Mouse (Mus musculus): Measurements from ENCODE around the gene Trim17. TPM values are rescaled to one million over a fixed set of nuclear protein-coding genes. Genes with fewer than 3 reads are reported as not detected.
A peak's percentile ranks its signal among the peaks of the same experiment; 100 is the strongest.

The Trim17 gene
- polyA plus RNA-seq, 1 experiment from 2014 or later, result 0.51 TPM

DNA sequence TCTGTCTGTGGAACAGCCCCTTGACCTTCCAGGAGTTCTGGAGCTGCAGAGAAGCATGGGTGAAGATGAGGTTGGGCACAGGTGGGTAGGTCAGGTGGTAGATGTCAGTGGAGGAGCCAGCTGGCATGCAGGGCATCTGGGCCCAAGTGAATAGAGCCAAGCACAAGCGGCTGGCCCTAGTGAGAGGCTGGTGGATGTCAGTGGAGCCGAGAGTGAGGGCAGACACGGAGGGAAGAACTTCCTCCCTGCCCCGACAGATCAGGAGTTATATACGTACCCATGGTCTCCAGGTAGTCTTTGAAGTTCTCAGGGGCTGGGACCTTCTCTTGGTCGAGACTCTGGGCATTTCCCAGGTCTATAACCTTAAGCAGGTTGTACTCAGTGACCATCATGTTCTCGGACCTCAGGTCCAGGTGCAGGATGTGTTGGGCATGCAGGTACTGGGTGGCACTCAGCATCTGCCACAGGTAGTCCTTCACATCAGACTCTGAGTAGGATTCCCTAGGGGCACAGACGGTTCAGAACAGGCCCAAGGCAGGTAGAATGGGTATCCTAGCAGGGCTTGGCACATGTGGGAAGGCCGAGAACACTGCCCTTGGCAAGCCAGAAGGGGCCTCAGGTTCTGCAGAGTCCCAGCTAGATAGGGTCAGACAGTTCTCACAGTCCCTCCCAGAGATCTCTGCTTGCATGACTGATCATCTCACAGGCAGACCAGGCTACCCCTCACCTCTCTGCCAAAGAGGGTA is 40.7 kb downstream of the Trim17 start:
- Histone ChIP-seq H3K4me1 (ENCODE audit: control insufficient read depth, insufficient read depth, low read length) (peaks cover 6% of the 10 kb centered on the region; the same call in 1 of the 2 replicates), H3K4me3 (ENCODE audit: low read depth, low read length) (no peak overlapping the region), H3K27ac (replicated peaks; ENCODE audit: low read depth, low read length) (no peak overlapping the region), H3K9me3 (ENCODE audit: control insufficient read depth, low read length) (no peaks in the 10 kb centered on the region), H3K9ac (ENCODE audit: low read depth, low read length) (no peak overlapping the region), H3K4me2 (ENCODE audit: low read depth, low read length) (no peak overlapping the region), H3K36me3 (ENCODE audit: control insufficient read depth, insufficient read depth, low read length) (peaks cover 10% of the 10 kb centered on the region), H3K27me3 (replicated peaks; ENCODE audit: control insufficient read depth, insufficient read depth, low read length) (peaks cover 21% of the 10 kb centered on the region)
- DNase-seq (ENCODE audit: low spot score), result no peak
- ATAC-seq (ENCODE audit: low read depth), result no peak
- WGBS, result 82% methylated on average over 9 of the region's 9 CpGs

DNA sequence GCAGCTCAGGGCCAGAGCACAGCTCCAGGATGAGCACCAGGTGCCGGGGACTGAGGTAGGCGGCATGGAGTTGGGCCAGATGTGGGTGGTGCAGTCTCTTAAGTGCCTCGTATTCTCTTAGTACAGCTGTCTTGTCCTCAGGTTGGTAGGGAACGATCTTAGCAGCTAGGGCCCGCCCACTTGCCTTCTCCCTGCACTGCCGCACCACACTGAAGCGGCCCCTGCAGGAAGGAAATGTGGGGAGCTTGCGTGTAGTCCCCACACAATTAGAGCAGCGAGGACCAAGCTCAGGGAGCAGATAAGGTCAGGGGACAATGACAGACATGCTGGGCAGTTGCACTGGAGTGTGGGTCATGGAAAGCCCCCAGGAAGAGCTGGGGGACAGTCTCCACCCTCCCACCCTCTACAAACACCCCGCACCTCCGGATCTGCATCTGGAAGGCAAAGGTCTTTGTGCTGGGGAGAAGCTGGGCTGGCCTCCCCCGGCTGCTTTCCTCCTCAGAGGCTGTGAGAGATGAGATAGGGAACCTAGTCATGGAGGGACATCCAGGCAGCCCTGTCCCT is 41.4 kb downstream of the Trim17 start:
- no peak overlapping the region for H3K4me3 ChIP-seq (ENCODE audit: low read depth, low read length)
- H3K4me2 ChIP-seq (ENCODE audit: low read depth, low read length), result no peak overlapping the region; the same call in 1 of the 2 replicates
- H3K9me3 ChIP-seq (ENCODE audit: control insufficient read depth, low read length), result no peaks in the 10 kb centered on the region
- ATAC-seq (ENCODE audit: low read depth) (no peak), DNase-seq (ENCODE audit: low spot score) (no peak)
- H3K4me1 ChIP-seq (ENCODE audit: control insufficient read depth, insufficient read depth, low read length), result peaks cover 6% of the 10 kb centered on the region; the same call in 1 of the 2 replicates
- 0 out of 2 replicates have a peak, but pooled peaks cover 5% of the 10 kb centered on the region for H3K36me3 ChIP-seq (ENCODE audit: control insufficient read depth, insufficient read depth, low read length)
- no peak overlapping the region for H3K9ac ChIP-seq (ENCODE audit: low read depth, low read length)
- 45% methylated on average over 12 of the region's 12 CpGs for WGBS
- H3K27ac ChIP-seq (replicated peaks; ENCODE audit: low read depth, low read length), result no peak overlapping the region
- peaks cover 21% of the 10 kb centered on the region for H3K27me3 ChIP-seq (replicated peaks; ENCODE audit: control insufficient read depth, insufficient read depth, low read length)

DNA sequence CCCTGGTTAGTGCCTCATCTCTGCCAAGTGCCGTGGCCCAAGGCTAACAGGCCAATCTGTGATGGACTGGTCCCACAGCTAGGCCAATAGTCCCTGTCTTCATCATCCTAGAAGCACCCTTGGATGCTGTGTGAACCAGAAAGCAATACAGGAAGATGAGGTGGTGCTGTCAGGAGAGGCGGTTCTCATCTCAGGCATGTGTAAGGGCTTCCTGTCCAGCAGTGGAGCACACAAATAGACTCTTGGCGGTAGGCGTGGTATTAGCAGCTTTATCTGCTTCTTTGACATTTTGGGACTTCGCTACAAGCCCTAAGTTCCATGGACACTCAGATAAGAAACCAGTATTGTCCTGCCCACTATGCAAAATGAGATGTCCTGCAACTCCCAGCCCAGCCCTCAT is 43.1 kb downstream of the Trim17 start:
- no peak overlapping the region for H3K4me3 ChIP-seq (ENCODE audit: low read depth, low read length)
- peaks cover 21% of the 10 kb centered on the region for H3K27me3 ChIP-seq (replicated peaks; ENCODE audit: control insufficient read depth, insufficient read depth, low read length)
- H3K9ac ChIP-seq (ENCODE audit: low read depth, low read length), result no peak overlapping the region
- H3K4me2 ChIP-seq (ENCODE audit: low read depth, low read length), result no peak overlapping the region
- no peak for DNase-seq (ENCODE audit: low spot score)
- ATAC-seq (ENCODE audit: low read depth), result no peak
- H3K36me3 ChIP-seq (ENCODE audit: control insufficient read depth, insufficient read depth, low read length), result no peaks in the 10 kb centered on the region
- no peaks in the 10 kb centered on the region for H3K9me3 ChIP-seq (ENCODE audit: control insufficient read depth, low read length)
- 86% methylated on average over 5 of the region's 5 CpGs for WGBS
- H3K4me1 ChIP-seq (ENCODE audit: control insufficient read depth, insufficient read depth, low read length), result peaks cover 6% of the 10 kb centered on the region; the same call in 1 of the 2 replicates
- H3K27ac ChIP-seq (replicated peaks; ENCODE audit: low read depth, low read length), result no peak overlapping the region

DNA sequence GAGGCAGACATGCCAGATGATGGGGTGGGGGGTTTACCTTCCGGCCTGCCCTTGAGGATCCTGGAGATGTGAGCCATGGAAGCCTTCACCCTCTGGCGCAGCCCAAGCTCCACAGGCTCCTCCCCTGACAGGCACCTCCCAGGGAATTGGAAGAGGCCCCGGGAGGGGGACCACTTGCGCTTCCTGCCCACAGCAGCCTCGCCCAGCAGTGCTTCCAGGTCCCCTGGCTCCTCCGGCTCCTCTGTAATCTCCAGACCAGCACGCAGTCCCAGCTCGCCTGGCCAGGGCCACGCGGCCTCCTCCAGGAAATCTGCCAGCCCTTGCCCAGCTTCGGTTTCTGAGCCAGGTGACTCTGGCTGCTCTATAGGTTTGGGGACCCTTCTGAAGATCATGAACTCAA is 44.7 kb downstream of the Trim17 start:
- DNase-seq (ENCODE audit: low spot score) (no peak), ATAC-seq (ENCODE audit: low read depth) (no peak)
- H3K9me3 ChIP-seq (ENCODE audit: control insufficient read depth, low read length), result no peaks in the 10 kb centered on the region
- H3K36me3 ChIP-seq (ENCODE audit: control insufficient read depth, insufficient read depth, low read length), result no peaks in the 10 kb centered on the region
- H3K4me3 ChIP-seq (ENCODE audit: low read depth, low read length), result no peak overlapping the region
- peaks cover 5% of the 10 kb centered on the region; the same call in 1 of the 2 replicates for H3K4me1 ChIP-seq (ENCODE audit: control insufficient read depth, insufficient read depth, low read length)
- H3K27me3 ChIP-seq (replicated peaks; ENCODE audit: control insufficient read depth, insufficient read depth, low read length), result peaks cover 10% of the 10 kb centered on the region
- 60% methylated on average over 10 of the region's 11 CpGs for WGBS
- no peak overlapping the region for H3K27ac ChIP-seq (replicated peaks; ENCODE audit: low read depth, low read length)
- no peak overlapping the region for H3K9ac ChIP-seq (ENCODE audit: low read depth, low read length)
- no peak overlapping the region for H3K4me2 ChIP-seq (ENCODE audit: low read depth, low read length)

DNA sequence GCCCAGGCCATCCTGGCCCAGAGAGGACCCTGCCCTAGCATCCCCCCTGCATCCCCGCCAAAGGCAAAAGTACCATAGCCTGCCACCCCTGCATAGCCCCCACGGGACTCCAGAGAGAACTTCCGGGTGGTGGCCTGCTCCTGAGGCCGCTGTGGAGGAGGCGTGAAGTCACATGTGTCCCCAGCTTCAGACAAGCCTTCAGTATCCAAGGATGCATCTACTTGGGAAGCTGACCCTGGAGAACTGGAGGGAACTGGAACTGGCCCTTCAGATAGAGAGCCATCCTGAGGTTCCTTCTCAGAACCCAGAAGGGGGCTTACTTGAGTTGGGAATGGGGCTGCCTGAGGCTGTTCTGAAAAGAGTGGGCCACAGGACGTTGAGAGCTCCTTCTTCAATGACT is 45.3 kb downstream of the Trim17 start:
- H3K27me3 ChIP-seq (replicated peaks; ENCODE audit: control insufficient read depth, insufficient read depth, low read length), result peaks cover 5% of the 10 kb centered on the region
- ATAC-seq (ENCODE audit: low read depth) (no peak), DNase-seq (ENCODE audit: low spot score) (no peak)
- H3K4me1 ChIP-seq (ENCODE audit: control insufficient read depth, insufficient read depth, low read length), result no peaks in the 10 kb centered on the region
- no peak overlapping the region for H3K27ac ChIP-seq (replicated peaks; ENCODE audit: low read depth, low read length)
- H3K4me2 ChIP-seq (ENCODE audit: low read depth, low read length), result no peak overlapping the region
- no peaks in the 10 kb centered on the region for H3K36me3 ChIP-seq (ENCODE audit: control insufficient read depth, insufficient read depth, low read length)
- H3K9me3 ChIP-seq (ENCODE audit: control insufficient read depth, low read length), result no peaks in the 10 kb centered on the region
- 68% methylated on average over 6 of the region's 6 CpGs for WGBS
- H3K4me3 ChIP-seq (ENCODE audit: low read depth, low read length), result no peak overlapping the region
- H3K9ac ChIP-seq (ENCODE audit: low read depth, low read length), result no peak overlapping the region

DNA sequence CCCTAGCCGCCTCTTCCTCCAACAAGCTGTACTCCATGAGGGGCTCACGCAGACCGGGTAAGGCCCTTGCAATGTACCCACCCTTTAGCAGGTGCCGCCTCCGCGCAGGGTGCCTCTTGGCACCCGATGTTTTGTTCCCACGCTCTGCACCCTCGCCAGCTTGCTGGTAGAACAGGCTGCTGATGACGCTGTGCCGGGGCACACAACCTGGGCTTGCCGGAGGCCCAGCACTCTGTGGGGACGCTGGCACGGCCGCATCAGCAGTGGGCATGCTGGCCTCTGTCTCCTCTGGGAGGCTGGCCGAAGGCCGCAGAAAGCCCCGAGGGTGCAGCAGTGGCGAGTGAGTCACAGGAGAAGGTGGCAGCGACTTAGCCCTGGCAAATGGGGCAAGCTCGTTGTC is 46.1 kb downstream of the Trim17 start:
- Histone ChIP-seq H3K9me3 (ENCODE audit: control insufficient read depth, low read length) (no peaks in the 10 kb centered on the region), H3K4me2 (ENCODE audit: low read depth, low read length) (no peak overlapping the region), H3K9ac (ENCODE audit: low read depth, low read length) (no peak overlapping the region), H3K27ac (replicated peaks; ENCODE audit: low read depth, low read length) (no peak overlapping the region), H3K4me1 (ENCODE audit: control insufficient read depth, insufficient read depth, low read length) (no peaks in the 10 kb centered on the region), H3K4me3 (ENCODE audit: low read depth, low read length) (no peak overlapping the region), H3K36me3 (ENCODE audit: control insufficient read depth, insufficient read depth, low read length) (no peaks in the 10 kb centered on the region), H3K27me3 (replicated peaks; ENCODE audit: control insufficient read depth, insufficient read depth, low read length) (no peaks in the 10 kb centered on the region; the same call in 1 of the 2 replicates)
- DNase-seq (ENCODE audit: low spot score) (no peak), ATAC-seq (ENCODE audit: low read depth) (no peak)
- WGBS, result 92% methylated on average over 21 of the region's 21 CpGs

DNA sequence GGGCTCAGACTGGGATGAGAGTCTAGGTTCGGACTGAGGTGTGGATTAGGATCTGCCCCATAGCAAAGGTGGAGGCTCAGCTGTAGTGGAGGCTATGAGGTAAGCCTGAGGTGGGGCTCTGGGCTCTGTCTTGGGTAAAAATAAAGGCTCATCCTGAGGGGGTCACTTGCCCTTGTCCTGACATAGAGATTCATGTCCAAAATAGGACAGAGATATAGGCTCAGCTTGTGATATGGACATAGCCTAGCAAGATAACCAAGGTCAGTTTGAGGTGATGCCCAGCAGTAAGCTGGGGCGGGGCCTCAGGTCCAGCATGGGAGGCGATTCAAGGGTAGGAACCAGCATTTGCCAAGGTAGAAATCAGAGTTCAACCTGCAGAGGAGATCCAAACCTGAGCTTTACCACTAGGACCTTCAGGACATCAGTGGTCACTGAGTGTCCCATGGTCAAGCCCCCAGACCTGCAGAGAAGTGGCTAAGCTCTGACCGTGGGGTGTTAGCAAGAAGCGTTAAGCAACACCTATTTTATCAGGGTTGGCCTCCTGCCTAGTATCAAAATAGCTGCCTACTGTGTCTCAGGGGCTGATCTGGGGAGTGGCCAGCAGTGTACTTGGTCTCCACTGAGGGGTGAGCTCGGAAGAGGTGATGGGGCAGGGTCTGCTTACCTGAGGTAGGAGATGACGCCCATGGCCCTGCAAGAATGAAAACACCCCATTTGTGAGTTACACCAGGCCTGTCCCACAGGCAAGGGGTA is 48.0 kb downstream of the Trim17 start:
- Histone ChIP-seq H3K9me3 (ENCODE audit: control insufficient read depth, low read length) (no peaks in the 10 kb centered on the region), H3K4me1 (ENCODE audit: control insufficient read depth, insufficient read depth, low read length) (no peaks in the 10 kb centered on the region), H3K4me3 (ENCODE audit: low read depth, low read length) (no peak overlapping the region), H3K27ac (replicated peaks; ENCODE audit: low read depth, low read length) (no peak overlapping the region), H3K9ac (ENCODE audit: low read depth, low read length) (no peak overlapping the region), H3K27me3 (replicated peaks; ENCODE audit: control insufficient read depth, insufficient read depth, low read length) (no peaks in the 10 kb centered on the region; the same call in 1 of the 2 replicates), H3K4me2 (ENCODE audit: low read depth, low read length) (no peak overlapping the region), H3K36me3 (ENCODE audit: control insufficient read depth, insufficient read depth, low read length) (no peaks in the 10 kb centered on the region)
- DNase-seq (ENCODE audit: low spot score) (no peak), ATAC-seq (ENCODE audit: low read depth) (no peak)
- 86% methylated on average over 7 of the region's 7 CpGs for WGBS

DNA sequence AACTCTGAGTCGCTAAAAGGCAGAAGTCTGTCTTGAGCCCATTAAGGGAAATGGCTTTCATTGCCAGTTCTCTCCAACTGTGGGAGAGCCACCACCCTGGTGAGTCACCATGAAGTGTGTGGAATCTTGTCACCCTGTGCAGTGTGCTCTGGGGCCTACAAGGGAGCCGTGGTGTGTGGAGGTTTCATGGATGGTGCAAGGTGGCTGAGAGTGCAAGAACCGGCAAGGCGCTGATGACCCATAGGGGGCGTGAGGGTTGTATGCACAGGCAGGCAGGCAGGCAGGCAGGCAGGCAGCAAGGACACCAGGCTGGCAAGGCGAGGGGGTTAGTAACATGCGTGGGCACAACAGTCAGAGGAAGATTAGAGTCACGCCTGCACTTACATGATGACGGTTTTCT is 60.6 kb downstream of the Trim17 start:
- no peak overlapping the region for H3K27ac ChIP-seq (replicated peaks; ENCODE audit: low read depth, low read length)
- ATAC-seq (ENCODE audit: low read depth) (no peak), DNase-seq (ENCODE audit: low spot score) (peak; percentile 11)
- H3K9me3 ChIP-seq (ENCODE audit: control insufficient read depth, low read length), result no peaks in the 10 kb centered on the region
- H3K9ac ChIP-seq (ENCODE audit: low read depth, low read length), result no peak overlapping the region
- no peak overlapping the region for H3K4me2 ChIP-seq (ENCODE audit: low read depth, low read length)
- H3K36me3 ChIP-seq (ENCODE audit: control insufficient read depth, insufficient read depth, low read length), result no peaks in the 10 kb centered on the region
- no peaks in the 10 kb centered on the region for H3K4me1 ChIP-seq (ENCODE audit: control insufficient read depth, insufficient read depth, low read length)
- H3K4me3 ChIP-seq (ENCODE audit: low read depth, low read length), result no peak overlapping the region
- 46% methylated on average over 9 of the region's 9 CpGs for WGBS
- H3K27me3 ChIP-seq (replicated peaks; ENCODE audit: control insufficient read depth, insufficient read depth, low read length), result no peaks in the 10 kb centered on the region
